Mouse (Mus musculus) testis, adult 2 months (tissue): ENCODE measurements around the gene Samd13. TPM values are rescaled to one million over a fixed set of nuclear protein-coding genes. Genes with fewer than 3 reads are reported as not detected.

Source experiments
- H3K27ac ChIP-seq: fragments of 200-500 bp; 2 replicates; pipeline ENCODE4 v1.5.1; 2012; ENCODE audit warnings: low read depth, low read length; ENCODE audit not compliant: control insufficient read depth, insufficient read depth
- H3K27me3 ChIP-seq: fragments of 200-500 bp; 2 replicates; pipeline ENCODE4 v1.6.1; 2012; ENCODE audit warnings: mild to moderate bottlenecking, low read length, moderate library complexity; ENCODE audit not compliant: control insufficient read depth, insufficient read depth
- H3K36me3 ChIP-seq: fragments of 200-500 bp; 2 replicates; pipeline ENCODE4 v1.6.1; 2012; ENCODE audit warnings: mild to moderate bottlenecking, low read length; ENCODE audit not compliant: control insufficient read depth, insufficient read depth
- H3K4me1 ChIP-seq: fragments of 200-500 bp; 2 replicates; pipeline ENCODE4 v1.6.1; 2012; ENCODE audit warnings: low read length; ENCODE audit not compliant: control insufficient read depth, insufficient read depth
- H3K4me3 ChIP-seq: fragments of 200-500 bp; 2 replicates; pipeline ENCODE4 v1.5.1; 2012; ENCODE audit warnings: low read depth, mild to moderate bottlenecking, low read length, moderate library complexity, mixed read lengths; ENCODE audit not compliant: control insufficient read depth
- CTCF ChIP-seq: fragments of 200-500 bp; IDR thresholded peaks from 2 replicates; pipeline ENCODE4 v1.5.1; 2012; ENCODE audit warnings: low read depth, mild to moderate bottlenecking, inconsistent platforms, low read length, moderate library complexity; ENCODE audit not compliant: control insufficient read depth, insufficient read depth, insufficient replicate concordance
- POLR2A ChIP-seq: fragments of 200-500 bp; IDR thresholded peaks from 2 replicates; pipeline ENCODE4 v1.6.1; 2012; ENCODE audit warnings: low read depth, mild to moderate bottlenecking, inconsistent platforms, low read length, moderate library complexity; ENCODE audit not compliant: control insufficient read depth
- polyA plus RNA-seq: library from polyadenylated mRNA; depleted of rRNA; stranded (reverse); fragments of >200 nt; gene quantifications from 2 replicates; pipeline ENCODE4 v1.2.3, GENCODE M21; 2012; rRNA removed

Gene Samd13
- 0.71 TPM in 1 of 2 replicates, not detected in the other for polyA plus RNA-seq

GRCm38 (mm10) chr3:146684811-146685675 is at the start of gene Samd13:
TSS of gene Samd13 (minus strand) at chr3:146685592.
- TF ChIP-seq POLR2A (no peak), CTCF (no peak)
- no peak within 1 kb of the TSS for H3K27ac ChIP-seq

DNA sequence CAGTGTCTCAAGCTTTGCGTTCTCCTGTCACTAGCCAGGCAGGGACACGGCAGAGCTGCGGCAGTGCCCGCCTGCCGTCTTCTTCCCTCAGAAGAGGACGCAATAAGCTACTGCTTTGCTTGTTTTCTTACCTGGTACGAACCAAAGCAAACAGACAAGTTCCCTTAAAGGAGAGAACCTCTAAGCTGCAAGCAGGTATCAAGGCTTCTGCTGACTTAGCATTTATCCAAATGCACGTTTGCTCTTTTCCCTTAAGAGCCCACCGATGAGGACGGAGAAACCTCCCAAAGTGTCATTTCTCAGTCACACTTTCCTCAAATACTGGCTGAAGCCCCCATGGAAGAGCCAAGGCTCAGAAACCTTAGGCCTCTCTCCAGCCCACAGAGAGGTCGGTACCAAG is 46.1 kb upstream of the Samd13 start:
- Histone ChIP-seq H3K36me3 (peaks cover 2% of the 10 kb centered on the region), H3K4me3 (no peak overlapping the region), H3K27me3 (no peaks in the 10 kb centered on the region), H3K27ac (no peak overlapping the region), H3K4me1 (no peaks in the 10 kb centered on the region)
- no peak for TF ChIP-seq POLR2A
- no peak for TF ChIP-seq CTCF

More at GRCm38 (mm10) chr3:146684811-146685675, at the start of gene Samd13:
- peaks cover 14% of the 10 kb centered on the region for H3K4me1 ChIP-seq
- peaks cover 8% of the 10 kb centered on the region; the same call in 1 of the 2 replicates for H3K27me3 ChIP-seq
- no peaks in the 10 kb centered on the region for H3K36me3 ChIP-seq
- H3K4me3 ChIP-seq: peak within 1 kb of the TSS; percentile 89

GRCm38 (mm10) chr3:146723037-146723436 is 37.6 kb upstream of the Samd13 start:
- Histone ChIP-seq H3K4me1 (no peaks in the 10 kb centered on the region), H3K27ac (no peak overlapping the region), H3K27me3 (no peaks in the 10 kb centered on the region), H3K36me3 (no peaks in the 10 kb centered on the region), H3K4me3 (no peak overlapping the region)
- no peak for TF ChIP-seq CTCF
- no peak for TF ChIP-seq POLR2A

- H3K4me3 ChIP-seq: no peak overlapping the region
- TF ChIP-seq CTCF (no peak), POLR2A (no peak)
- no peak overlapping the region for H3K27ac ChIP-seq
- H3K27me3 ChIP-seq: no peaks in the 10 kb centered on the region
- no peaks in the 10 kb centered on the region for H3K36me3 ChIP-seq
- no peaks in the 10 kb centered on the region for H3K4me1 ChIP-seq
Observed at GRCm38 (mm10) chr3:146719696-146720095, 34.3 kb upstream of the Samd13 start.

- H3K4me1 ChIP-seq: no peaks in the 10 kb centered on the region
- H3K4me3 ChIP-seq: no peak overlapping the region
- H3K27me3 ChIP-seq: no peaks in the 10 kb centered on the region
- no peaks in the 10 kb centered on the region for H3K36me3 ChIP-seq
- no peak for TF ChIP-seq CTCF
- TF ChIP-seq POLR2A: no peak
- no peak overlapping the region for H3K27ac ChIP-seq
Observed at GRCm38 (mm10) chr3:146718251-146718650, 32.9 kb upstream of the Samd13 start.

DNA sequence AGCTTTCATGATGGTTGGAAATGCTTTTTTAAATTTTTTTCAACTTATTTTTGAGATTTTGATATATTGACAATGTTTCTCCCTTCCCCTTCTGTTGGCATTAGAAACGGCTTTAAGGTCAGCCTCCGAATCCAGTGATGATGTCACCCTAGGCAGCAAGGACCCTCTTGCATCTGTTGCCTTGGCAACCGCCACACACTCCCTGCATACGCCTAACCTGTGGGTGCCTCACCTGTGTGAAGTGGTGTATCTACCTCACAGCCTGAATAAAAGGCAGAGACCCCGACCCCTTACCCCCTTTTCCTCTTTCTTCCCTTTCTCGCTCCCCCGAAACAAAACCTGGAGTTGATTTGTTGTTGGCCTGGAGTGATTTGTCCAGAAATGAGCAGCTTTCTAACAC is 26.9 kb upstream of the Samd13 start:
- Histone ChIP-seq H3K27ac (no peak overlapping the region), H3K36me3 (no peaks in the 10 kb centered on the region), H3K4me3 (no peak overlapping the region), H3K27me3 (no peaks in the 10 kb centered on the region), H3K4me1 (no peaks in the 10 kb centered on the region)
- TF ChIP-seq CTCF: no peak
- TF ChIP-seq POLR2A: no peak

DNA sequence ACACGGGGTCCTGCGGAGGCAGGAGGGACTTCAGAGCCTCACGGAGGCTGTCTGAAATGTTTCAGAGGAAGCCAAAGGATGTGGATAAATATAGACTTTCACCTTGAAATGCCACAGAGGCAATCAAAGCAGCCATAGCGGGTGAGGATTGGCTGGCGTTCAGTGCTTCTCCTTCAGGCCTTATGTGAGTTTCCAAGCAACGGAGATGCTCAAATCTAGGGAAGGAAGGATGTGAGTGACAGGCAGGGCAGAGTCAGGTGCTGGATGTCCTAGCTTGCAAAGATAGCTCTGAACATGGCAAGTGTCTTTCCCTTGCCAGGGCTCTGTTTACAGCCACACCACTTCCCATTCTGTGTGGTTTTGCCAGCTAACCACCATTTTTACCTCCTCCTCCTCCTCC is 26.2 kb upstream of the Samd13 start:
- Histone ChIP-seq H3K4me1 (no peaks in the 10 kb centered on the region), H3K4me3 (no peak overlapping the region), H3K27me3 (no peaks in the 10 kb centered on the region), H3K36me3 (no peaks in the 10 kb centered on the region), H3K27ac (no peak overlapping the region)
- TF ChIP-seq POLR2A (no peak), CTCF (no peak)
